Mouse (Mus musculus) erythroblast, embryonic 14.5 days (primary cell): ENCODE results near the gene Shisal2b.

Experiments used
- GATA1 ChIP-seq: IDR thresholded peaks from 2 replicates; pipeline ENCODE4 v1.6.1; 2012; ENCODE audit warnings: low read length, inconsistent platforms, mixed read lengths
- TAL1 ChIP-seq: IDR thresholded peaks from 3 replicates; pipeline ENCODE4 v1.6.1; 2012; ENCODE audit warnings: low read length, inconsistent platforms, mixed read lengths

DNA sequence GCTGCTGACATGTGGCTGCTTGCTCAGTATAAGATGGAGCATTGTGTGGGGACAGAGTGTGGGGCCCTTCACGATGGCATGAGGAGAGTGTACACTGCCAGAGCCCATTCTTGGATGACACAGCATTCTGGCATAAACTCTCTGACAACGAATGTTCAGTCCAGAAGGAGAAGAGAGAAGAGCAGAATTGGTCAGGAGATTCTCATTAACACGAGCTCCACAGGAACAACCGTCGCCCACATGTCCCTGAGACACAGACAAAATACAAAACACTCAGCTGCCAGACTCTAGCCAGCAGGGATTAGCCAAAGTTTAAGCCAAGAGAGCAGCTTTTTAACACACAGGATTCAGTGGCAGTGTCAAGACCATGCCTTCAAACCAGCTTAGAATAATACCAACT lies 3.0 kb upstream of the Shisal2b start:
- no peak for TF ChIP-seq GATA1
- TF ChIP-seq TAL1: no peak
